Mouse (Mus musculus): ENCODE measurements around the gene Fez1. TPM values are rescaled to one million over a fixed set of nuclear protein-coding genes. Genes with fewer than 3 reads are reported as not detected.
A peak's percentile ranks its signal among the peaks of the same experiment; 100 is the strongest.

Gene Fez1
- polyA plus RNA-seq, 1 experiment from 2014 or later: 1.1 TPM

- DNase-seq (ENCODE audit: low spot score): peak; percentile 63
Observed at GRCm38 (mm10) chr9:36890552-36890951, 68.9 kb downstream of the Fez1 start.

- no peak for DNase-seq (ENCODE audit: low spot score)
Observed at GRCm38 (mm10) chr9:36893413-36893990, 71.8 kb downstream of the Fez1 start.

GRCm38 (mm10) chr9:36894242-36894641, 72.6 kb downstream of the Fez1 start:
- DNase-seq (ENCODE audit: low spot score): no peak

GRCm38 (mm10) chr9:36895009-36895693, 73.5 kb downstream of the Fez1 start:
- peak; percentile 30 for DNase-seq (ENCODE audit: low spot score)

- DNase-seq (ENCODE audit: low spot score): no peak
Observed at GRCm38 (mm10) chr9:36898560-36898959, 76.9 kb downstream of the Fez1 start.

GRCm38 (mm10) chr9:36900464-36900863, 78.8 kb downstream of the Fez1 start:
- DNase-seq (ENCODE audit: low spot score): no peak

- peak; percentile 21 for DNase-seq (ENCODE audit: low spot score)
Observed at GRCm38 (mm10) chr9:36905452-36905851, 83.8 kb downstream of the Fez1 start.

- peak; percentile 37 for DNase-seq (ENCODE audit: low spot score)
Observed at GRCm38 (mm10) chr9:36916362-36916761, 94.7 kb downstream of the Fez1 start.

GRCm38 (mm10) chr9:36916915-36917314, 95.3 kb downstream of the Fez1 start:
- no peak for DNase-seq (ENCODE audit: low spot score)

- no peak for DNase-seq (ENCODE audit: low spot score)
Observed at GRCm38 (mm10) chr9:36918582-36918981, 96.9 kb downstream of the Fez1 start.

GRCm38 (mm10) chr9:36919472-36919871, 97.8 kb downstream of the Fez1 start:
- DNase-seq (ENCODE audit: low spot score): no peak

- no peak for DNase-seq (ENCODE audit: low spot score)
Observed at GRCm38 (mm10) chr9:36921718-36922415, 100.2 kb downstream of the Fez1 start.

GRCm38 (mm10) chr9:36923753-36924152, 102.1 kb downstream of the Fez1 start:
- no peak for DNase-seq (ENCODE audit: low spot score)

Other genes with a start within 250 kb of the Fez1 start
- gene Gm17689, start 239.2 kb upstream of the Fez1 start, polyA plus RNA-seq (2015; fragmentation: Nextera tagmentation; extraction: Ambion mirVana): not detected in 2 replicates
- gene A630095E13Rik, start 178.5 kb upstream of the Fez1 start, polyA plus RNA-seq (2015; fragmentation: Nextera tagmentation; extraction: Ambion mirVana): 0.60 TPM in 2 replicates
- 0.19 TPM in 1 of 2 replicates, not detected in the other for gene Acrv1, start 128.6 kb upstream of the Fez1 start, polyA plus RNA-seq (2015; fragmentation: Nextera tagmentation; extraction: Ambion mirVana)
- gene Chek1, start 94.8 kb upstream of the Fez1 start, polyA plus RNA-seq (2015; fragmentation: Nextera tagmentation; extraction: Ambion mirVana): 37.3 and 44.4 TPM in 2 replicates
- 155 and 166 TPM in 2 replicates for gene Stt3a, start 54.2 kb upstream of the Fez1 start, polyA plus RNA-seq (2015; fragmentation: Nextera tagmentation; extraction: Ambion mirVana)
- gene Ei24, start 24.5 kb upstream of the Fez1 start, polyA plus RNA-seq (2015; fragmentation: Nextera tagmentation; extraction: Ambion mirVana): 40.8 and 41.6 TPM in 2 replicates

All from thymus, postnatal 0 days (tissue).